Mouse (Mus musculus): ENCODE measurements around the gene Pheta1.

The Pheta1 gene

DNA sequence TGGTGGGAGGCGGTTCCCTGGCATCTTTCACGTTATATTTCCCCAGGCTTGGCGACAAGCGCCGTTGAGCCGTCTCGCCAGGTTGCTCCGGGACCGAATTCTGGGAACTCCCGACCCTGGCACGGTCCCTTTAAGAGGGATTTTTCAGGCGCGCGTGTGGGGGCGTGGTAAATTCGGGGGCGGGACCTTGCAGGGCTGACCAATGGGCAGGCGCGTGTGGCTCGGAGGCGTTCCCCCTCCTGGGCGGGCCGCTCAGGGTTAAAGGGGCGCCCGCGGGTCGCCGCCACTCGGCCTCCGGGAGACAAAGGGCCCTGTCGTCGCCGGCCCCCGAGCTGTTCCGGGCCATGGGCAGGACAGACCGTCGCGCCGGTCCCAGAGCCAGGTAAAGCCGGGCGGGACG is at the start of gene Pheta1:
Gene Pheta1, plus strand, starts transcription at position 242 of the 400 bp plus-strand sequence.
- DNase-seq = peak; percentile 94 to 96

DNA sequence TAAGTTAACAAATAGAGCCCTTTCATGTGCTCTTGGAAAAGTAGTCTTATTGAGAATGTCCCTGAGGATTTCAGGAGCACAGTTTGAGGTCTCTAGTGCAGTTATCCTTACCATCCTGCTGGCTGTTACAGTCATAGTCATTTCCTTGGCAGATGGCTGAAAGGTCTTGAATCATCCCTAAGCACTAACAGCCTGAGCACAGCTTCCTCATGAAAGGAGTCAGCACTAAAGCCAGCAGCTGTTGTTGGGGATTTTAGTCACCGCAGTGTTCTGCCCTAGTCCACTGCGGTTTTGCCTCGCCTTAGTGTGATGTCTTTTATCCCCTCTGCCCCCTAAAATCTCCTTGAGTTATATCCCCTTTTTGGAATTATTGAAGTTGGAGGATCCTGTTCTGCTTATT is 41.6 kb upstream of the Pheta1 start:
- DNase-seq = peak in 1 of 2 experiments; percentile 33

- no peak for DNase-seq
These were observed 40.6 kb upstream of the Pheta1 start for GRCm38 (mm10) chr5:121808202-121808601.

GRCm38 (mm10) chr5:121809667-121810224 is 39.0 kb upstream of the Pheta1 start:
- DNase-seq = peak; percentile 71 to 78

DNA sequence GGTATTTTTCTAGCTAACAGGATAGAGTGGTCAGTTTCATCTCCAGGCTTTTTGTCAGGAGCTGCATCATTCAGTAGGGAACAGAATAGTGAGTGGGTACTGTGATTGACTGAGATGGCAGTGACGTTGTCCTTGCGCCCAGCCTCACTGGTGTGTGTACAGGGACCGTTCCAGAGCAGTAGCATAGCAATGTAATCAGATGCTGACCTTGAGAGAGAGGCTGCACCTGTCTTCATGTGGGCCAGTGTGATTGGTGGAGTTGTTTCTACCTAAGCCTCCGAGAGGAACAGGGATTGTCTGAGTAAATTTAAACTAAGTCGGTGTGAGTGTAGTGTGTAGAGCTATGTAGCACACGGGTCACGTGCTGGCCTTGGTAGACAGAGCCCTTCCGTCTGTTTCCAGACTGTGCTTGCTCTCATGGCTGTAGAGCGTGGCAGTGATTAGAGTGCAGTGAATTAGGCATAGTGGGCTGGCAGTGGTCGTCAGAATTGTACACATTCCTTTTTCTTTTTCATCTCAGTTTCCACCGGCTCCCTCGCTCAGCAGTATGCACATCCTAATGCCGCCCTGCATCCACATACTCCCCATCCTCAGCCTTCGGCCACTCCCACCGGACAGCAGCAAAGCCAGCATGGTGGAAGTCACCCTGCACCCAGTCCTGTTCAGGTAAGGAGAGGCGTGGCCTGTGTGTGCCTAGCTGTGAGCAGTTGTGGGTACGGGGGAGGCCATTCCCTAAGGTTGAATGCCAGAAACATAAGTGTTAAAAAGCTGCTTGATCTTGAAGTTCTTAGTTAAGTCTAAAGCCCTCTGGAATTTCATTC is 38.2 kb upstream of the Pheta1 start:
- no peak for DNase-seq

DNA sequence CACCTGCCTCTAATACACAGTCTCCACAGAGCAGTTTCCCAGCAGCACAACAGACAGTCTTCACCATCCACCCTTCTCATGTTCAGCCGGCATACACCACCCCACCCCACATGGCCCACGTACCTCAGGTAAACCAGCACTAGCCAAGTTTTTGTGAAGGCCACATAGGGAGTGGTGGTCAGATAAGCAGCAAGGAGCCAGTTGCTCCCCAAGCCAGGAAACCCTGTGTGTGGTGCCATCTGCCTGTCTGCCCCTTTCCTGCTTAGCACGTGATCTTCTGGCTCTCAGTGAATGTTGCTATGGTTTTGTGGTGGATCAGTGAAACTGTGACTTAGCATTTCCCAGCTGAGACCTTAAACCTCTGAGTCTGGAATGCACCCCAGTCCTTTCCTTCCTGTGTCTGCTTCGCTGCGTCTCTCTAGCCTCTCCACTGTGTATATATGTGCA is 37.3 kb upstream of the Pheta1 start:
- no peak for DNase-seq

DNA sequence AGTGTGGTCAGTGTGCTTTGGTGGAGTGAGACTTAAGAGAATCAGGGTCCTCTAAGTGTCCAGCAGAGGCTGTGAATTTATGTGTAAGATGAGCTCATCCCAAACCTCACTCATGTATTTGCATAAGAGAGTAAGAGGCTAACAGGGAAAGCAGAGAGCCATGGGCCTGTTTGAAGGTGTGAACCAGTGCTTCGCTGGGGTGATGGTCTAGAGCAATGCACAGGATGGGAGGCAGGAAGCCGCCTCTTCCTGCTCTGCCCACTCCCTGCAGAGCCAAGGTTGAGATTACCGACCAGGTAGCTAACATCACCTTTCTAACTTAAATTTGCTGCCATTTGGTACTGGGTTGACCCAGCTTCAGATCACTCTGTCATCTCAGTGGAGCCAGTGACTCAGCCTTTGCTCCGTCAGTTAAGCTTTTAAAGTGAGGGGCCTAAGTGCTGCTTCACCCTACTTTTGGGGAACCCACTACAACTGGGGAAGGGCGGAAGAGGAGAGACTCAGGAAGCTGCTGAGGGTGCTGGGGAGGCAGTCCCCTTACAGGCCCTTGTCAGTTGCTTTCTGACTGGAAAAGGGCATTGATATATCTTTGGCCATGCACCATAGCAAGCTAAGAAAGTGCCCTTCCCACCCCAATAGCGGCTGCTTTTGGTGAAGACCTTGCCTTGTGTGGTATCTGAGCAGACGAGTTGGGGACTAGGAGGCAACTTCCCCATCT is 36.1 kb upstream of the Pheta1 start:
- DNase-seq = no peak

DNA sequence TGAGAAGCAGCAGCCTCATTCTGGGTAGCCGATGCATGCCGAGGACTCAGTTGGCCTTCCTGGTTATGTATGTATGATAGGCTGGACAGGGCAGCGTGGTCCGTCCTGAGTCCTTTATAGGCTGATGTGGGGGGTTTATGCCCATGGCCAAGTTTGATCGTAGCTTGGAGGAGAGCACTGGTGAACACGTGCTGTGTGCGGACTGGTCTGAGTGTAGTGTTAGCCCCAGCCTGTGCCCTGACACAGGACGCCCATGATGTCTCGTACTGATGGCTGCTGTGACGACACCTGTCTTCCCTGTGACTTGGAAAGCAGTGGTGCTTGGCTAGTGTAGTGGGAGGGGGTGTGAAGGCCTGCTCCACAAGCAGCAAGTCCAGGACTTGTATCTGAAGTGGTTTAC is 35.0 kb upstream of the Pheta1 start:
- no peak for DNase-seq

GRCm38 (mm10) chr5:121815067-121815466 is 33.7 kb upstream of the Pheta1 start:
- peak; percentile 85 to 91 for DNase-seq

GRCm38 (mm10) chr5:121815867-121816380 is 32.9 kb upstream of the Pheta1 start:
- peak in 1 of 2 experiments; percentile 35 for DNase-seq

GRCm38 (mm10) chr5:121816611-121817010 is 32.2 kb upstream of the Pheta1 start:
- peak in 1 of 2 experiments; percentile 28 for DNase-seq

DNA sequence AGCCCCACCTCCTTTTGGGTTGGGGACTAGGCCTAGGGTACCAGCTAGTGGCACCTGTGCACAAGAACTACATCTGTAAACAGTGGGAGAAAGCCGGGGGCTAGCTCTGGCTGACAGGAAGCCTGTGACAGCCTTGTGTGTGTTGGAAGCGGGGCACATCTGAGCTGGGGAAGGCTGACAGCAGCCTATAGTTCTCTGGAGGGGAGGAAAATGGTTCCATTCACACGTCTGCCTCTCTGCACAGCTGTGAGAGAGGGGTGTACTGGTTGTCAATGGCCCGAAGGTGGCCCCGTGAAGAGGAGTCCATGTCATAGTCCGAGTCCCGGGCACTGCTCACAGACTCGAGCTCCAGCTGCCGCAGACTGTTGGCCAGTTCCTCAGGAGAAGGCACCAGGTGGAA is 31.2 kb upstream of the Pheta1 start:
- peak in 1 of 2 experiments; percentile 44 for DNase-seq

DNA sequence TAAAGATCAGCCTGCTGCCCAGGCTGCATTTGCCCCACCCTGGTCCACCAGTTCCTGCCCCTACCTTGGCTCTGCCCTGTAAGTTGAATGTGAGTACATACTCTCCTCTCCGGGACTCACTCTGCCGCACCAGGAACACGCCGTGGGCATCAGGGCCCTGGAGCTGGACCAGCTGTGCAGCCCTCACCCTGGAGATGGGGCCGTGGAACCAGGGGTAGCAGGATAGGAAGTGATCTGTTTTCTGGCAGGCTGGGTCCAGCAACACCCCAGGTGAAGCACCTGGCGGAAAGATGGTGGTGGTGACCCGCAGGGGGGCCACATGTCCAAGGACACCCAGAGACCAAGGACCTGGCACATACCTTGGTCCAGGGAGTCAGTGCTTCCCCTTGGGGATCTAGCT is 30.4 kb upstream of the Pheta1 start:
- DNase-seq = peak in 1 of 2 experiments; percentile 35

GRCm38 (mm10) chr5:121818862-121819261 is 29.9 kb upstream of the Pheta1 start:
- peak in 1 of 2 experiments; percentile 31 for DNase-seq

GRCm38 (mm10) chr5:121819559-121819958 is 29.2 kb upstream of the Pheta1 start:
- DNase-seq = no peak

DNA sequence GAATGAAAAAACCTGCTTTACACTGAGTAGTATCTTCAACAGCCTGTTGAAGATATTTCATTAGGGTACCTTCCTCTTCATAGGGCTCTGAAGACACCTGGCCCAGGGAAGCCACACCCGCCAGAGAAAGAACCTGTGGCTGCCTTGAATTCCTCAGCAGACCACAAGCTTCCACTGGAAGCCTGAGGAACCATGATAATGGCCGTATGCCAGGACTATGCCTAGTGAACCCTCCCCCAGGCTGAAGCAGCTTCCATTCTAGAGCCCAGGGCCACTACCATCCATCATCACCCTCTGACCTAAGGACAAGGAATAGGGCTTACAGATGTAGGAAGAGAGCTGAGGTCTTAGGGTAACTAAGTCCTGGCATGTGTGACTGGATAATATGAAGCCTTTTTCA is 28.6 kb upstream of the Pheta1 start:
- peak in 1 of 2 experiments; percentile 34 for DNase-seq

DNA sequence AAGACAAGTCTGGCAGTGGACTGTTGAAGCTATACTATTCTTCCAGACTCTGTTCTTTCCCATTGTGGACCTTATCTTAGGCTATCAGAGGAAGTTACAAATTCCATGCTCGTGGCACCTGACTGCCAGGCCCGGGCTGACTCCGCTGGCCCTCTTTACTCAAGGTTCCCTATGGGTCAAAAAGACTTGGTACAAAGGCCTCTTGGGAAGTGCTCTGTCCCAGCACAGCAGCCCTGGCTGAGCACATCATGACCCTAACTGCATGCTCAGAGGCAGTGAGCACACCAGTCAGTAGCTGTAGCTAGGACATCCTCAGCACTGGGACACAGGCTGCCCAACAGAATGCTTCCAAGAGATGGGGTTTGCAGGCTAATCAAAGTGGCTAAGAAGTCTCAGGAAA is 28.1 kb upstream of the Pheta1 start:
- peak in 1 of 2 experiments; percentile 35 for DNase-seq

GRCm38 (mm10) chr5:121821116-121821515 is 27.7 kb upstream of the Pheta1 start:
- DNase-seq = peak in 1 of 2 experiments; percentile 28

DNA sequence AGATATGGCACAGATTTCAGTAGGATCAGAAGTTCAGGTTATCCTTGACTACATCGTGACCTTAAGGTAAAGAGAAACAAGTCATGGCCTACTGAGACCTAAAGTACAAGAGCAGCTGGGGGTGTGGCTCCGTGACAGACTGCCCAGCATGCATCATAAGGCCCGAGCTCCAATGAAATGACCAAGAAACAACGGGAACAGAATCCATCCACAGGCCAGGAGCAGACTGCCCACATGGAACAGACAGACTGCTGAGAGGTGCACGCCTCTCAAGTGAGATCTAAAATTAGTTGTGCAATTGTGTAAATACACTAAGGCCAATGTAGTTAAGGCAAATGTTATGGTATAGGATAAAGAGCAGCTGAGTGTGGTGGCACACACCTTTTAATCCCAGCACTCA is 27.2 kb upstream of the Pheta1 start:
- peak in 1 of 2 experiments; percentile 29 for DNase-seq

DNA sequence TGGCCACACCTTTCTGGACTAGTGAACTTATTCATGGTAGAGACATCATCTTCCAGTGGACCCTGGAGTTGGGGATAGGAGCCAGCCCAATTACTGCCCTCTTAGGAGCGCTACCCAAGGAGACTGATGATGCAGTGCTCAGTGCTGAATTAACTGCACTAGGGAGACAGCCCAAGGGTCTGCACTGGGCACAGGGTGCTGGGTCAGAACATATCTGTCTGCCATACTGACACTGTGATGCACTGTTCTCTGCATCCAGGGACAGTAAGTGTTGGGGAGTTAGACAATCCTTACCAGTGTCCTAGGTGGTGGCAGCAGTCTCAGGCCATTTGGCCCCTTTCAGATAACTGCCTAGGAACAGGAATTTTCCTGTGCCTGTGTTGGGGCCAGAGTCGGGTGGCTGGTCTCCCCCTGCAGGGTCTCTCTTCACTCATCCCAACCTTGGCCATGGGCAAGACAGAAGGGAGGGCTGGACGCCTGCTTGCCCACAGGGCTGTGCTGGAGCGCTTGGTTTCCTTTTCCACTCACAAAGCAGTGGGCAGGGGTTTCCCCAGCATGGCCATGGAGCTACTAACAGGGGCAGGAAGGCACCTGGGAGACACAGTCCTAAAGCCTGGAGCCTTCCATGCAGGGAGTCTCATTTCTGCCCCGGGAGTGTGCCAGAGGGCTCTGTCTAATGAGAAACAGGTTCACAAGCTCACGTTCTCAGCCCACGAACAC is 25.8 kb upstream of the Pheta1 start:
- peak in 1 of 2 experiments; percentile 31 for DNase-seq

DNA sequence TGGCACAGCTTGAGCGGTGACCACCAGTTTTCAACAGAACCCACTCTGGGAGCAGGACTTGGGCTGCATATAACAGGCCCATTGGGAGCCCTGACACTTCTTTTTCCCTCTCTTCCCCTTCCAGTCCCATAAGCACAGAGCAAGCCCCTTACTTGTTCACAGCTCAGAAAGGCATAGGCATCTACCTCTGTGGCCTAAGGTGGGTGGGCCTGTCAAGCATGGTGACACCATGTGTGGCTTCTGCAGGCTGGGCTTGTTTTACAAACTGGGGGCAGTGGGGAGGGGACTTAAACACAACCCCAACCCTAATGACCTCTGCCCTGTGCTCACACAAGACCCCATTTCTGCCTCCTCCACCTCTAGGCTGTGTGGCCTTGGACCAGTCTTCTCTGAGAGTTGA is 25.1 kb upstream of the Pheta1 start:
- peak in 1 of 2 experiments; percentile 41 for DNase-seq

GRCm38 (mm10) chr5:121824121-121824520 is 24.7 kb upstream of the Pheta1 start:
- peak; percentile 56 to 67 for DNase-seq

DNA sequence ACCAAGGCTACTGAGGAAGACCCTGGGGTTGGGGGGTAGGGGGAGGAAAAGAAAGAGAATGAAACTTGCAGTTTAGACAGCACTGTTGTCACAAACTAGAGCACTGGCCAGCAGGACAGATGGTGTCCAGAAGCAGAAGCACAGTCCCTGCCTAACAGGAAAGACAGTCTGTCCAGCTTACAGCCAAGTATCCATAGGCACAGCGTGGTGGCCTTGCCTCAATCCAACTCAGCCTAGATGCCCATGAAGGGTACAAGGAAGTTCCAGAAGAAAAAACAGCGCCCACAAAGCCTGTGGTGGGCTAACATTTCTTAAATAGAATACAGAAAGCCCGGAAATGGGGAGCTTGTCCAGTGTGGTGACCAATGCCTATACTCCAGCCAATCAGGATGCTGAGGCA is 23.2 kb upstream of the Pheta1 start:
- no peak for DNase-seq

All from kidney, postnatal 25 days (tissue).